In genomic region chr7:130670358-130670757, GRCm38 (mm10) we compare ENCODE assay signal across 10 mouse cellular contexts.
A peak's percentile ranks its signal among the peaks of the same experiment; 100 is the strongest.
DNase-seq lines count a peak whose midpoint lies in the region; ATAC-seq lines count a peak whose summit lies in the region.
"Had no signal": no experiment of that assay in that cellular context is flagged by ENCODE, and none has a peak within 500 bp of the region (broad histone marks: within the 10 kb centered on the region; RNA-seq: fewer than 3 reads in every experiment).

No protein-coding gene starts in this region.

- no peaks in the 10 kb centered on the region for H3K9me3 ChIP-seq in kidney, embryonic 15.5 days (replicated peaks)
- no peaks in the 10 kb centered on the region for H3K9me3 ChIP-seq in midbrain, embryonic 14.5 days (ENCODE audit: control insufficient read depth, low read length)

- H3K27ac ChIP-seq in kidney, embryonic 15.5 days = peak overlapping the region; percentile 48
- H3K27ac ChIP-seq in midbrain, embryonic 14.5 days (replicated peaks; ENCODE audit: low read depth, low read length) = peak overlapping the region; percentile 49
- H3K27ac ChIP-seq: liver, embryonic 14.5 days had no signal

- ATAC-seq in kidney, embryonic 15.5 days (replicated peaks; ENCODE audit: low FRiP score) = no peak; the same call in 1 of the 2 replicates
- no peak for ATAC-seq in midbrain, embryonic 14.5 days (ENCODE audit: low FRiP score, low TSS enrichment)

- no peaks in the 10 kb centered on the region for H3K27me3 ChIP-seq in kidney, embryonic 15.5 days
- no peaks in the 10 kb centered on the region for H3K27me3 ChIP-seq in midbrain, embryonic 14.5 days (ENCODE audit: control insufficient read depth, insufficient read depth, low read length)

- peaks cover 11% of the 10 kb centered on the region for H3K36me3 ChIP-seq in kidney, embryonic 15.5 days
- no peaks in the 10 kb centered on the region for H3K36me3 ChIP-seq in midbrain, embryonic 14.5 days (ENCODE audit: control insufficient read depth, insufficient read depth, low read length)

- no peak overlapping the region for H3K9ac ChIP-seq in kidney, embryonic 15.5 days
- H3K9ac ChIP-seq in midbrain, embryonic 14.5 days (replicated peaks; ENCODE audit: low read length) = no peak overlapping the region
- H3K9ac ChIP-seq: liver, embryonic 14.5 days had no signal

- 62% methylated on average over 4 of the region's 4 CpGs for WGBS in kidney, embryonic 15.5 days
- 66% methylated on average over 4 of the region's 4 CpGs for WGBS in midbrain, embryonic 14.5 days

- H3K4me1 ChIP-seq in kidney, embryonic 15.5 days = peaks cover 39% of the 10 kb centered on the region
- peaks cover 23% of the 10 kb centered on the region for H3K4me1 ChIP-seq in midbrain, embryonic 14.5 days (ENCODE audit: control insufficient read depth, insufficient read depth, low read length)

- peak; percentile 55 for DNase-seq in kidney, adult 11 months
- DNase-seq in kidney, postnatal 10 days = no peak
- DNase-seq in heart, adult 8-10 months (ENCODE audit: low spot score) = peak; percentile 70
- no peak for DNase-seq in midbrain, embryonic 14.5 days
- DNase-seq in adrenal gland, adult 18-20 months (ENCODE audit: low spot score in 2 of 2) = no peak
- no peak for DNase-seq in adrenal gland, postnatal 10 days
- DNase-seq in adrenal gland, postnatal 36 days = no peak
- DNase-seq: gastrocnemius, postnatal 25 days had no signal

- no peak overlapping the region for H3K4me3 ChIP-seq in kidney, embryonic 15.5 days (replicated peaks)
- H3K4me3 ChIP-seq in midbrain, embryonic 14.5 days (replicated peaks; ENCODE audit: low read depth, low read length) = no peak overlapping the region

- no peak overlapping the region for H3K4me2 ChIP-seq in kidney, embryonic 15.5 days
- no peak overlapping the region for H3K4me2 ChIP-seq in midbrain, embryonic 14.5 days (ENCODE audit: low read length)

Comparison
In these comparisons a context has a peak if more than half of its experiments do, and no peak if none do; other contexts are left out.
1. DNase-seq: peak in kidney, adult 11 months (single experiment) and heart, adult 8-10 months (single experiment); none in kidney, postnatal 10 days (single experiment), midbrain, embryonic 14.5 days (single experiment), adrenal gland, adult 18-20 months (0 of 2), adrenal gland, postnatal 10 days (single experiment) and adrenal gland, postnatal 36 days (0 of 2).